Mouse (Mus musculus): Measurements from ENCODE around the gene Hexim2. TPM values are rescaled to one million over a fixed set of nuclear protein-coding genes. Genes with fewer than 3 reads are reported as not detected.

The Hexim2 gene
- total RNA-seq (2021): 10 to 100 TPM; 15.4 TPM
- long read RNA-seq, experiment 1, transcript Hexim2-204 (2 exons, 370 nt): major isoform, 7 of 14 reads
- long read RNA-seq, experiment 1, partial matches to known transcripts: 0 of 14 reads
- long read RNA-seq, experiment 1, other reads (novel, unspliced or antisense): 4 of 14 reads
- long read RNA-seq, experiment 2, transcript Hexim2-204 (2 exons, 370 nt): major isoform, 5 of 13 reads
- long read RNA-seq, experiment 2, partial matches to known transcripts: 0 of 13 reads
- long read RNA-seq, experiment 2, other reads (novel, unspliced or antisense): 6 of 13 reads

DNA sequence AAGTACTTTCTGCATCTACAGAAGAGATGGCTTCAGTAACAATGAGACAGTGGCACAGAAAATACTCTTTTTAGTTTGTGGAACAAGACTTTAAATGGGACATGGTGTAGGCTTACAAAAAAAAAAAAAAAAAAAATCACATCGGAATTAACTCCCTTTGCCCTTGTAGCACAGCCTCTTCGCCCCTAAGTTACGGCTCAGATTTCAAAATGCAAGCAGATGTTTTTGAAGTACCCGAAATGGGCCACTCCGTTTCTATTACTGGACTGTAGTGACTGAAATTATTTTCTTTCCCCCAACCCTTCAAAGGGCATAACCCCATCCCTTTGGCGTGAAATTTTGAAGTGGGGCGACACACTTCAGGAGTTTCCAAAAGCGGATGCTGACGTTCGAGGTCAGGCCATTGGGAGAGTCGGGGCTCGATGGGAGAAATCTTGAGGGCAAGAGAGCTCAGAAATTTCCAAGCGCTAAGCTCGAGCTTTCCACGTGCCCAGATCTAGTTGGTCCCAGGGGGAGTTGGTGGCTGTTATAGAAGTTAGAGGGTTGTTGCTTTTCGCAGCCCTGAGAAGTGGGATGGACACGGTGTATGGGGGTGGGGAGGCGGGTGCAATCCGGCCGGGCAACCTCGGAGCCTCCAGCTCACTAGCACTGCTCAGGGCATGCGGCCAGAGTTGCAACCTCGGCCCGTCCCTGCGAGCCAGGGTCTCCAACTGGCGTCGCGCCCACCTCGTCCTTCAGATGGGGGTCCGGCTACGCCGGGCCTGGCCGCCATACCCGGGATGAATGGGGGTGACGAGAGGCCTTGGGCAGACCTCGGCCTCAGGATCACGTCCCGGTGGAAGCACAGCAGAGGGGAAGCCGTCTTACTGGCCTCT, at the start of gene Hexim2:
Gene Hexim2, plus strand, starts transcription at position 729 of the 875 bp plus-strand sequence.
- intact Hi-C loops (cut with DNase I): loop anchor here (1.0 kb wide), 1 partner anchor 15 kb away; no protein-coding TSS in a partner anchor
- peak in 1 of 2 experiments; percentile 60 for DNase-seq (ENCODE audit: low spot score in 2 of 2)

DNA sequence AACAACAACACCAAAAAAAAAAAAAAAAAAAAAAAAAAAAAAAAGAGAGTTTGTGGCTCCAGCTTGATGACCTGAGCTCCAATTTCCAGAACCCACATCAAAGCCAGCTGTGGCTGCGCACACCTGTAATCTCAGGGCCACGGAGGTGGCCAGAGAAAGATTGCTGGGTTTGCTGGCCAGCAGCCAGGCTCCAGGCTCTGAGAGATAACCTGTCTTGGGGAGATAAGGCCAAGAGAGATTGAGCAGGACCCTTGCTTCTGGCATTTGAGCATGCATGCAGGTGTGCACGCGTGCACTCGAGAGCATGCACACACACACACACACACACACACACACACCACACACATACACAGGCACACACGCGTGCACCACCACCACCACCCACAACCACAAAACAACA, 38.9 kb upstream of the Hexim2 start:
- intact Hi-C loops (cut with DNase I): no loop called here
- DNase-seq (ENCODE audit: low spot score in 2 of 2): no peak

DNA sequence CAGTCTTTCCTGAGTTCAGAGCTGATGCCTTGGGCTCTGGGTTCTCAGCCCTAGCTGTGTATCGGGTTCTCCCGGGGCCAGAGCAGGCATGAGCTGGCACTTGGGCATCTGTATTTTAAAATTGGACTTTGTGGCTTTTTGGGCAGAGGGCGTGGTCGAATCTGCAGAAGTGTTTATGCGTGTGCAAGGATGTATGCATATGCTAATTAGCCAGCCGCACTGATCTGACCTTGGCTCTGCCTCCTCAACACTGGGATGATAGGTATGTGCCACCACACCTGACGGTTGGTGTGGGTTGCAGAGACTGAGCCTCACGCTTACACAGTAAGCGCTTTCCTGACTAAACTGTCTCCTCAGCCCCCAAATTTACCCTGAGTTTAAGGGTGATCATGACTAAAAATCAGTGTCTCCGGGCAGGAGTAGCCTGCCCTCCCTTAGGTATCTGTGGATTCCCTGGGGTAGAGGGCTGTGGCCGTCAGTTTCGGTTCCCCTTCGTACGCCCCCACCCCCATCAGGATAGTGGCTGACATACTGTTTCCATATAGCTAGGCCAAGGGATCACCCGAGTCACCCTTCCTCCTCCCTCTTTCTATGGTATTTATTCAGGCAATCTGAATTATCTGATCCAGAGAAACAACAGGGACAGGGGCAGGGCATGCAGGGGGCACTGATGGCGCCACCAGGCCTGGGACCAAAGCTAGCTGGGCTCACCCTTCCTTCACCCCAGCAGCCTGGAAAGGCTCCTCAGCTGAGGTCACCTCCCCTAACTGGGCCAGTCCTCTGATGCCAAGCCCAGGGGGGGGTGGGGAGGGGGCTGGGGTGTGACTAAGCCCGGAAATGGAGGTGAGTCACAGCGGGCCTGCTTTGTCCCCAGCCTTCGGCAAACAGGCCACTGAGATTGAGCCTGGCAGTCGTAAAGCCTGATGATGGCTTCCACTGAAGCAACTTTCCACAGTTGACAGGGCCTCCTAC, 38.1 kb upstream of the Hexim2 start:
- no peak for DNase-seq (ENCODE audit: low spot score in 2 of 2)
- intact Hi-C loops (cut with DNase I): no loop called here

DNA sequence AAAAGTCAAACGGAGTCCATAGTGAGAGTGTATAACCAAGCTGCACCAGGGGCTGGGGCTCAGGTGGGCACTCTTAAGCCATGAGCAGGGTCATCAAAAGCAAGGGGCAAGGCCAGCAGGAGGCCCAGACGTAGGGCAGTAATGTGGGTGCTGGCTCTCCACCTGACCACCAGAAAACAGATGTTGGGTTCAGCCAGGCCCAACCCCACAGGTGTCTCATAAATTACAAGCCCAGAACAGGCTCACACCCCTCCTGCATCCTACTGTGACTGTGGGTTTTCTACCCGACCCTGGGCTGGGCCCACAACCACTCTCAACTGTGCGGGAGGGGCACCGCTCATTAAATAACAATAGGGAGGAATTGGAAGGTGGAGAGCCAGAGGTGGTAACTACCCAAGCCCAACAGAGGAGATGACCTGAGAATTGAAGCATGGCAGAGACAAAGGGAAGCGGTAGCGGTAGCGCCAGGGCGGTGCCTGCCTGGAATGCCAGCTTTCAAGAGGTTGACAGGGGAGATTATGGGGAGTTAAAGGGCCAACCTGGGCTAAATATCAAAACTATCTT, 37.0 kb upstream of the Hexim2 start:
- intact Hi-C loops (cut with DNase I): no loop called here
- DNase-seq (ENCODE audit: low spot score in 2 of 2): no peak

DNA sequence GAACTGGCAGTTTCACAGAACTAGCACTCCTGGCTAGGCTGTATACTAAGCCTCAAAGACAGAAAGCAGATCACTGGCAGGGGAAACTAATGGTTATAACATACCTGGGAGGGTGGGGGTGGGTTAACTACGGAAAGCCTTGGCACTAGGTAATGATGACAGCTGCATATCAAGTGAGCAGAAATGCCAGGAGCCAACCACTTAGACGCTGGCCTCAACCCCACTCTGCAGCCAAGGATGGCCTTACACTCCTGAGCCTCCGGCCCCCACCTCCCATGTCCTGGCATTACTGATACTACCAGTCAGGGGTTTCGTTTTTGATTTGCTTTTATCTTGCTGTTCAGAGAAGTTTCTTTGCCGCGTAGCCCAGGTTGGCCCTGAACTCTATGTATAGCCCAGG, 36.4 kb upstream of the Hexim2 start:
- intact Hi-C loops (cut with DNase I): no loop called here
- no peak for DNase-seq (ENCODE audit: low spot score in 2 of 2)

DNA sequence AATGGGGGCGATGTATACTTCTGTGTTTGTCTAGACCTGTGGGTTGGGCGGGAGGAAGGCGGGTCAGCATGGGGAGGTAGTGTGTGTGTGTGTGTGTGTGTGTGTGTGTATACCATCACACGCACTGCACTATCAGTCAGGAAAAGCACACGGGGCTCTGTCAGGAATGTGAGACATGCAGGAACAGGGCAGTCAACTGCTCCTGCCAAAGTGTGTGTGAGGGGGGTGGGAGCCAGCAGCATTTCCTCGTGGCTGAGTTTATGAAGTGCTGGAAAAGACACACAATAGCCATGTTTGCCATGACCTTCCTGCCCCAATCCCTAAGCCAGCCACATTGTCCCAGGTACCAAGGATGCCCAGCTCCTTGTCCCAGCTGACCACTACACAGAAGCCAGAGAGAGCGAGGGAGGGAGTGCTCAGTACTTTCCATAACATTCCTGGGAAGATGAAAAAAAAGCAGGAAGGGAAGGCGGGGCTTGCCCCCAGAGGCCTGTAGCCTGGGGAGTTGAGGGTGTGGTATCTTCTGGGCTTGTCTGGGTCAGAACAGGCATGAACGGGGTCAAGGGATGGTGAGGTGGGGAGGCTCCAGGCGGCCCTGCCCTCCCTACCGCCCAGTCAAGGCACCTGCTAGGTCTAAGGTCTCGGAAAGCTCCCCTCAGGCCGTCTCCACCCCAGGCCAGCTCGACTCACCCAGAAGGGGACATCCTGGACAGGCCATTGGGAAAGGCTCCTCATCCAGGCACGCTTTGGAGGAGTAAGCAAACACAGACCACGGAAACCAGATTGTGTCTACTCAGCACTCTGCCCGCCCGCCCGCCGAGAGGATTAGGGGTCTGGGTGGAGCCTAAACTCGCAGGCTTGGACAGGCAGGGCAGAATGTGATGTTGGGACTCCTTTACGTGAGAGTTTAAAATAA, 35.0 kb upstream of the Hexim2 start:
- intact Hi-C loops (cut with DNase I): no loop called here

DNA sequence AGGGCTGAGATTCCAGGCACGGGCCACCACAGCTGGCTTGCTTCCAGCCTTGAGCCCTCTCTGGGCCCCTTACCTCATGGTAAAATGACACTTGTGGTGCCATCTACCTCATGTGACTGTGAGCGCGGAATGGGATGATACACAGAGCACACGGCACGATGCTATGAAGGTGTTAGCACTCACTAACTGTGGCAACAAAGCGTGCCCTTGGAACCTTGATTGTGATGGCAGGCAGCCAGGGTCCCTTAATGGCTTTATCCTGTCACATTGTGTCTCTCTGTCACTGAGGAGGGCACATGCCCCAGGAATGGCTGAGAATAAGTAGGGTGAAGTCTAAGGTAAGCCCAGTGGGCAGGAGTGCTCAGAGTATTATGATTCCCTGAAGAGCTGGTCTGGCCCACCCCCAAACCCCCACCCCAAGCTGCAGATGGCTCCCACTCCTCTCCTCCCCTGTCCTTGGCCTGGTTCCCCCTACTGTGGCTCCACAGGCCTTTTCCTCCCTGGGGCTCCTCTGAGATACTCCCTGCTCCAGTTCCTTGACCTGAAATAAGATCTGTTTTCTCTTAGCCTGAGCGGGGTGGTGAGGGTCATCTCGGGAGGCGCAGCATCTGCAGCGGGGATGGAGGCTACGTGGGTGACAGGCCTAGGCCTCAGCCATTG, 33.6 kb upstream of the Hexim2 start:
- intact Hi-C loops (cut with DNase I): no loop called here
- no peak for DNase-seq (ENCODE audit: low spot score in 2 of 2)

More for the DNA sequence above, 35.0 kb upstream of the Hexim2 start:
- no peak for DNase-seq (ENCODE audit: low spot score in 2 of 2)

DNA sequence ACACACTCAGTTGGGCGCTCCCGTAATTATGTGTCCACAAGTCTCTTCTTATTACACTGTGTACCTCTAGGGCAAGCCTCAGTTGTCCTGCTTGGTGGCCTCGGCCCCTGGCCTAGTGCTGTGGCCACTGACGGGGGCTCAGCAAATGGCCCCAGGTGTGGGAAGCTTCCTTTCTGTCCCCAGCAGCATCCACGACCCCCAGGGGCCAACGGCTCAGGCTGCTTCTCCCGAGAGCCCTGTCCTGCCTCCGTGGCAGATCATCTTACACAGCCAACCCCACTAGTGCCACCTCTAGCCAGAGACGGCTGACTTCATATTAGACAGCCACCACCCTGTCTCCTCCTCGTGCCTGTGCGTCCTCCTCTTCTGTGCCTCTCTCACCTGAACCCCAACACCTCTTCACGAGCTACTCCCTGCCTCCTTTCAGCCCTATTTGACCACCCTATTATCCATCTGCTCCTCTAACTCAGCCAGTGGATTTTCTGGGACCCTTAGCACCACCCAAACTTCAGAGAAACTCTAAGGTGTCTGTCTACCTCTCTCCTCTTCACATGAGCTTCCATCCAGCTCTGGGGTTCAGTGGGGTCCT, 32.8 kb upstream of the Hexim2 start:
- DNase-seq (ENCODE audit: low spot score in 2 of 2): no peak
- intact Hi-C loops (cut with DNase I): no loop called here

DNA sequence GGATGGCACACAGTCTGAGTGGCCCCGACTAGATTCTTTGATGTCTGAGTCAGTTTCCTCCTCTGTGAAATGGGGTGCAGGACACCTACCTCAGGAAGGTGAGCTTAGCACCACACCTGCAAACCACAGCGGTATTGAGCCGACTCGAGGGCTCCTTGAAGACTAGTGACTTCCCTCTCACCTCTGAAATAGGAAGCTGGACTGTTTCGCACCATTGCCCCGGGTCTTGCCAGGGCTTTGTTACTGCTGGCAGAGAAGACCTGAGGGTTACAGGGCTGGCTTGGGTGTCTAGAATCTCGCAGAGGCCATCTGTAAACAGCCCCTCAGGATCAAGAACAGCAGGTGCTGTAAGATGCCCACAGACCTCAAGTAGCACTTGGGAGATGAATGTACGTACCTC, 31.9 kb upstream of the Hexim2 start:
- intact Hi-C loops (cut with DNase I): loop anchor here (5.0 kb wide), 1 partner anchor 222 kb away; no protein-coding TSS in a partner anchor
- no peak for DNase-seq (ENCODE audit: low spot score in 2 of 2)

DNA sequence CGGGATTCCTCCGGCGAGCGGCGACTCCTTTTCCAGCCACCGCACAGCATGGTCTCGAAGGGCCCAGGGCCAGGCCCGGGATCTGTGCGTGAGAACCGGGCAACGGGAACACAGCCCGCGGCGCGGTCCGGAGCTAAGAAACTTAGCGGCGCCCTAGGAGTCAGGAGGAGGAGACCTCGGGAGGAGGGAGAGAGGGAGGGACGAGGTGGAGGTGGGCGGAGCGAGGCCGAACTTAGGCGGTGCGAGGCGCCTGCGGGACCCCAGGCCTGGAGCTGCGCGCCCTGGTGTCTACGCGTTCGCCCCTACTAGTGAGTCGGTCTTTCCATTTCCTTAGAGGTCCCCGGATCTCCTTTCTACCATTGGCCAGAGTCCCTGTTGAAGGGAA, 30.8 kb upstream of the Hexim2 start, which contains the start of the genes Plcd3 and Acbd4:
Gene Plcd3, minus strand, starts transcription at position 178 of the 385 bp plus-strand sequence.
Gene Acbd4, plus strand, starts transcription at position 202 of the 385 bp plus-strand sequence.
- intact Hi-C loops (cut with DNase I): loop anchor here (5.0 kb wide), 1 partner anchor 221 kb away; no protein-coding TSS in a partner anchor
- DNase-seq (ENCODE audit: low spot score in 2 of 2): peak; percentile 58 to 70

DNA sequence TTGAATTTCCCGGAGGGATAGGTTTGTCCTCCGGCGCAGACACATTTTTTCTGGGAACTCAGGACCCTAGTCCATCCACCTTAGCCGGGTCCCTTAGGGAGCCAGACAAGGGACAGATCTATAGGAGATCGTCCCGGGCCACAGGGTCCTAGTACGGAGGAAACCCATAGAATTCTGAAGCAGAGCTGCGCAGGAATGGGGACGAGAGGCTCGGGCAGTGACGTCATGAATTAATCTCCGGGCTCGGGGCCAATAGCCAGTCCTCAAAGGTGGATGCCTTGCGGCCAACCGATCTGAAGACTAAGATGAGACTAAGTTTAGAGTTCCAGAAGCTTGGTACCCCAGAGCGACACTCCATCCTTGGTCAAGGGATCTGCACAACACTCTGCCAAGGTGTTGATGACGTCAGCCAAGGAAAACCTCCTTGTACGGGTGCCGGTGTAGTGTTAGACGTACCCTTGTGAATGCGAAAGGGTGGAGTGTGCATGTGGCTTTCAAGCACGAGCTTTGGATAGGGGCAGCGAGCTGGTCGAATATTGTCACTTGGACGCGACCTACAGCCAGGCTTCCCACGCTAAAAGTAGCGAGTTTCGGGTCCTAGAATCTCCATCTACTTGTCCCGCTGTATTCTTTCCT, 30.2 kb upstream of the Hexim2 start:
- DNase-seq (ENCODE audit: low spot score in 2 of 2): peak; percentile 70 to 81
- intact Hi-C loops (cut with DNase I): loop anchor here (1.0 to 5.0 kb wide), 2 partner anchors 57 to 220 kb away; no protein-coding TSS in a partner anchor

DNA sequence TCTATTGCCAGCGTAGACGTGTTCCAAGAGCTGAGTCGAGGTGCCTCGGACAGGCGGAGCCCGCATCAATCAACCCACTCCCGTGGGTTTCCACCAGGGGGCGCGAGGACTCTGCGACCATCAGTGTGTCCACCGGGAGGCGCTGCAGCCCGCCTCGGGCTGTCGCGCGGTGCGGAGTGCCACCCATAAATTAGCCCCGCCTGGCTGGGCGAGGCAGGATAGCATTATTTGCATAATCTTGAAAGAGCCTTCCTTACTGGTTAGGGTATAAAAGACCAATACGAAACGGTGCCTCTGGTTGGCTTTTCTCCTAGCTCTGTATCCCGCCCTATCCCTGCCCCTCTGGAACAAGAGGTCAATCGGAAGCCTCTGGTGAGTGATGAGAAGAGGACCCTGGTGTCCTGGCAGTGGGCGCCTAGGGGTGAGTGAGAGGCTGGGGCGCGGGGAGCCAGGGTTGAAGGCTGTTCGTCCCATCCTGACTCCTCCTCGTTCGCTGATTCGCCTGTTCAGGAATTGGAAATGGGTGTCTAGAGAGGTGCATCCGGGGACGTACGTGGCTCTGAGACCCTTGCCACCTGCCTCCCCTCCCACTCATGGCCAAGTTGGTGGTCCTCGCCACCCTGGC, 29.4 kb upstream of the Hexim2 start:
- peak; percentile 97 for DNase-seq (ENCODE audit: low spot score in 2 of 2)
- intact Hi-C loops (cut with DNase I): loop anchor here (1.0 to 5.0 kb wide), 2 partner anchors 56 to 219 kb away; no protein-coding TSS in a partner anchor

DNA sequence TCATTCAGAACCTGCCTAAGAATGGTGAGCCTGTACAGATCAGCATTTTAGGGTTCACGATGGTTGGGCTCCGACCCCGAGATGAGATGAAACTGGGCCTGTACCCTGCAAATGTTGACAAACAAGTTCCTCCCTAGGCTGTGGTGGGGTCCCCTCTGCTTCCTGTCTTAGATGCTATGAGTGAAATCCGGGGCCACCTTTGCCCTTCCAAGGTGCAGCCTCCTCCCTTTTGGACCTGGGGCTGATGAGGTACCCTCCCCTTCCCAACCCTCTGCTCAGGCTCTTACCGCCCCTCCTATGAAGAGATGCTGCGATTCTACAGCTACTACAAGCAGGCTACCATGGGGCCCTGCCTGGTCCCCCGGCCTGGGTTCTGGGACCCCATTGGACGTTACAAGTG, 28.6 kb upstream of the Hexim2 start:
- intact Hi-C loops (cut with DNase I): loop anchor here (5.0 kb wide), 1 partner anchor 219 kb away; no protein-coding TSS in a partner anchor
- DNase-seq (ENCODE audit: low spot score in 2 of 2): no peak

DNA sequence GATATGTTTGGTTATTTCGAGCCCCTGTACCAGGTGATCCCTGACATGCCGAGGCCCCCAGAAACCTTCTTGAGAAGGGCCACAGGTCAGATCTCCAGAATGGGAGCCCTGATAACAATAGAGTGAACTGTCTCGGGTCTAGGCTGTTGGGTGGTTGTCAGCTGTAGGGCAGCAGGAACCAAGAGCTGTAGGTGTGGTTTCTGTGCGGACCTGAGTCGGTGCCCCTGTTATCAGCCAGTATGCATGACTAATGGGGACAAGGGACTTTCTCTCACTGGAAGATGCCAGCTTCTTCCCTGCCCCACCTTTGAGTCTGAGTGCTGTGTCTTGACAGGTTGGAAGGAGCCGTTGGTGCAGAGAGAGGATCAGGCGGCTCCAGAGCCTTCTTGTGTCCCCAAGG, 27.8 kb upstream of the Hexim2 start:
- intact Hi-C loops (cut with DNase I): loop anchor here (5.0 kb wide), 1 partner anchor 218 kb away; no protein-coding TSS in a partner anchor
- DNase-seq (ENCODE audit: low spot score in 2 of 2): no peak

DNA sequence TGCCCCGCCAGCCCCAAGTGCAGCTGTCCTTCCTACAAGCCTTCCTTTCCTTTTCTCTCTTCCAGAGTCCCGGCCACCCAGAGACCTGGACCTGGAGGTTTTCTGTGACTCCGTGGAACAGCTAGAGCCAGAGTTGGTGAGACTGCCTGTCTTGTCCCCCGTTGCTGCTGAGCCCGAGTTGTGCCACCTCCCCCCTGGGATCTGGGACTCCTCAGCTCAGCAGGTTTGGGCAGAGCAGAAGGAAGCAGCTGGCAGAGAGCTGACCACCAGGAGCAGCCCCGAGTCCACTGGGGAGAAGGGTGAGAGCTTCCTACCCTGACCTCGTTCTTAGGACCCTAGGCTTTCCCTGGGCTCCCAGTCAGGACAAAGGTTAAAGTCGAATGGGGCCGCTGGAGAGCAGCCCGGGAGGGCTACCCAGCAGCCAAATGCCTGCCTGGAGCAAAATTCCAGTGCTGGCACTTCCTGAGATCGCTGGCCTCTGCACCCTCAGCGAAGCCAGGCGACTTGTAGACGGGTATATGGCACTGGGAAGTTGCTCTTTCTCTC, 27.0 kb upstream of the Hexim2 start:
- DNase-seq (ENCODE audit: low spot score in 2 of 2): no peak
- intact Hi-C loops (cut with DNase I): no loop called here

DNA sequence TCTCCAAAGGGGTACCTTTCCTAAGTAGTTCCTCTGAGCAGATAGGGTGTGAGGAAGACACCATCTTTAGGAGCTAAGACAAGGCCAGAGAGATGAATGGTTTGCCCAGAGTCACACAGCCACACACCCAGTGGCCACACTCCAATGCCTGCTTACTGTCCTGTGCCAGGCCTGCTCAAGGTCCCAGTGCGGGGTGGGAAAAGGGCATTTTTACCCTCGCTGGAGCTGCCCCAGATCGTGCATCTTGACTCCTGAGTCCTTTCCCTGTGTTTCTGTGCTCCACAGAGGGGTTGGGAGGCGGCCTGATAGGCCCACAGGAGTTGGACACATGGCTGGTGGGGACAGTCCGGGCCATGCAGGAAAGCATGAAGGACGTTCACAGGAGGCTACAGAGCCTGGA, 26.4 kb upstream of the Hexim2 start:
- no peak for DNase-seq (ENCODE audit: low spot score in 2 of 2)
- intact Hi-C loops (cut with DNase I): no loop called here
